Mouse (Mus musculus) frontal cortex, postnatal 14 days (tissue): Measurements from ENCODE around the gene Vps13c.

ENCODE experiments used
- DNase-seq, 2 experiments: peaks; one replicate each; pipeline ENCODE4 v3.0.0; 2022; ENCODE audit warnings: low spot score in 2 of 2

Vps13c gene

GRCm38 (mm10) chr9:67839981-67840859 lies at the start of gene Vps13c:
Gene Vps13c, plus strand, starts transcription at chr9:67840396.
- DNase-seq, result peak; percentile 62 to 74

GRCm38 (mm10) chr9:67792405-67792804 lies 47.8 kb upstream of the Vps13c start:
- no peak for DNase-seq

- no peak for DNase-seq
Observed at GRCm38 (mm10) chr9:67793501-67793900, 46.7 kb upstream of the Vps13c start.

- no peak for DNase-seq
Observed at GRCm38 (mm10) chr9:67794216-67794615, 46.0 kb upstream of the Vps13c start.

GRCm38 (mm10) chr9:67794668-67795067 lies 45.5 kb upstream of the Vps13c start:
- no peak for DNase-seq

GRCm38 (mm10) chr9:67795205-67795675 lies 45.0 kb upstream of the Vps13c start:
- DNase-seq, result peak; percentile 22 to 27

GRCm38 (mm10) chr9:67799078-67799819 lies 40.9 kb upstream of the Vps13c start:
- no peak for DNase-seq

GRCm38 (mm10) chr9:67802241-67802640 lies 38.0 kb upstream of the Vps13c start:
- DNase-seq, result no peak

GRCm38 (mm10) chr9:67807000-67807399 lies 33.2 kb upstream of the Vps13c start:
- DNase-seq, result no peak

- DNase-seq, result no peak
Observed at GRCm38 (mm10) chr9:67810527-67810926, 29.7 kb upstream of the Vps13c start.

- DNase-seq, result no peak
Observed at GRCm38 (mm10) chr9:67811116-67811515, 29.1 kb upstream of the Vps13c start.

GRCm38 (mm10) chr9:67813171-67813570 lies 27.0 kb upstream of the Vps13c start:
- DNase-seq, result no peak

GRCm38 (mm10) chr9:67813665-67814337 lies 26.4 kb upstream of the Vps13c start:
- no peak for DNase-seq

- no peak for DNase-seq
Observed at GRCm38 (mm10) chr9:67816172-67816928, 23.8 kb upstream of the Vps13c start.

GRCm38 (mm10) chr9:67817898-67818667 lies 22.1 kb upstream of the Vps13c start:
- DNase-seq, result no peak

- DNase-seq, result no peak
Observed at GRCm38 (mm10) chr9:67818668-67818950, 21.6 kb upstream of the Vps13c start.

GRCm38 (mm10) chr9:67823131-67823530 lies 17.1 kb upstream of the Vps13c start:
- DNase-seq, result no peak

GRCm38 (mm10) chr9:67825527-67825926 lies 14.7 kb upstream of the Vps13c start:
- DNase-seq, result no peak

GRCm38 (mm10) chr9:67828182-67828581 lies 12.0 kb upstream of the Vps13c start:
- peak in 1 of 2 experiments; percentile 63 for DNase-seq

- peak in 1 of 2 experiments; percentile 34 for DNase-seq
Observed at GRCm38 (mm10) chr9:67830411-67831358, 9.5 kb upstream of the Vps13c start.
